Mouse (Mus musculus) frontal cortex, postnatal 25 days (tissue): ENCODE results near the gene Isca1.
"Not testable (repeated sequence)": the region's sequence is repeated elsewhere in the genome, so short reads cannot be mapped to it uniquely, and the experiment has no call there.

Experiments
- DNase-seq, 2 experiments: peaks; one replicate each; pipeline ENCODE4 v3.0.0; 2022; ENCODE audit warnings: low spot score in 2 of 2

Isca1 gene

GRCm38 (mm10) chr13:59769296-59770163, at the start of gene Isca1:
Gene Isca1 (minus strand): TSS chr13:59769810.
- peak; percentile 99 to 100 for DNase-seq

- no peak for DNase-seq
Measured at GRCm38 (mm10) chr13:59817352-59817751, 47.7 kb upstream of the Isca1 start.

- DNase-seq = no peak
Measured at GRCm38 (mm10) chr13:59814109-59814591, 44.5 kb upstream of the Isca1 start.

- DNase-seq = no peak
Measured at GRCm38 (mm10) chr13:59811581-59811980, 42.0 kb upstream of the Isca1 start.

GRCm38 (mm10) chr13:59801000-59801399, 31.4 kb upstream of the Isca1 start:
- DNase-seq = peak in 1 of 2 experiments; percentile 14

- no peak for DNase-seq
Measured at GRCm38 (mm10) chr13:59800077-59800476, 30.5 kb upstream of the Isca1 start.

GRCm38 (mm10) chr13:59798306-59798705, 28.7 kb upstream of the Isca1 start:
- no peak for DNase-seq

- no peak for DNase-seq
Measured at GRCm38 (mm10) chr13:59796466-59796848, 26.8 kb upstream of the Isca1 start.

- no peak for DNase-seq
Measured at GRCm38 (mm10) chr13:59795807-59796465, 26.3 kb upstream of the Isca1 start.

GRCm38 (mm10) chr13:59794786-59795185, 25.2 kb upstream of the Isca1 start:
- no peak for DNase-seq

GRCm38 (mm10) chr13:59782145-59782544, 12.5 kb upstream of the Isca1 start, which contains the start of gene Gm49354:
Gene Gm49354 (minus strand): TSS chr13:59782245.
- no peak for DNase-seq

- DNase-seq = not testable (repeated sequence)
Measured at GRCm38 (mm10) chr13:59779744-59780264, 10.2 kb upstream of the Isca1 start.

GRCm38 (mm10) chr13:59779213-59779612, 9.6 kb upstream of the Isca1 start:
- DNase-seq = no peak

- no peak for DNase-seq
Measured at GRCm38 (mm10) chr13:59775168-59775567, 5.6 kb upstream of the Isca1 start.

- DNase-seq = peak in 1 of 2 experiments; percentile 25
Measured at GRCm38 (mm10) chr13:59771257-59771656, 1.6 kb upstream of the Isca1 start.

- no peak for DNase-seq
Measured at GRCm38 (mm10) chr13:59770847-59771246, 1.2 kb upstream of the Isca1 start.

GRCm38 (mm10) chr13:59770164-59770562, 553 bp upstream of the Isca1 start:
- peak; percentile 67 to 77 for DNase-seq

- DNase-seq = no peak
Measured at GRCm38 (mm10) chr13:59768531-59768930, 1.1 kb downstream of the Isca1 start.

GRCm38 (mm10) chr13:59766786-59767515, 2.7 kb downstream of the Isca1 start:
- DNase-seq = no peak

GRCm38 (mm10) chr13:59762791-59763190, 6.8 kb downstream of the Isca1 start:
- no peak for DNase-seq

- DNase-seq = no peak
Measured at GRCm38 (mm10) chr13:59756906-59757305, 12.7 kb downstream of the Isca1 start.

- DNase-seq = no peak
Measured at GRCm38 (mm10) chr13:59750310-59750709, 19.3 kb downstream of the Isca1 start.
